Mouse (Mus musculus): Measurements from ENCODE around the gene Igfbp4.

Gene Igfbp4

DNA sequence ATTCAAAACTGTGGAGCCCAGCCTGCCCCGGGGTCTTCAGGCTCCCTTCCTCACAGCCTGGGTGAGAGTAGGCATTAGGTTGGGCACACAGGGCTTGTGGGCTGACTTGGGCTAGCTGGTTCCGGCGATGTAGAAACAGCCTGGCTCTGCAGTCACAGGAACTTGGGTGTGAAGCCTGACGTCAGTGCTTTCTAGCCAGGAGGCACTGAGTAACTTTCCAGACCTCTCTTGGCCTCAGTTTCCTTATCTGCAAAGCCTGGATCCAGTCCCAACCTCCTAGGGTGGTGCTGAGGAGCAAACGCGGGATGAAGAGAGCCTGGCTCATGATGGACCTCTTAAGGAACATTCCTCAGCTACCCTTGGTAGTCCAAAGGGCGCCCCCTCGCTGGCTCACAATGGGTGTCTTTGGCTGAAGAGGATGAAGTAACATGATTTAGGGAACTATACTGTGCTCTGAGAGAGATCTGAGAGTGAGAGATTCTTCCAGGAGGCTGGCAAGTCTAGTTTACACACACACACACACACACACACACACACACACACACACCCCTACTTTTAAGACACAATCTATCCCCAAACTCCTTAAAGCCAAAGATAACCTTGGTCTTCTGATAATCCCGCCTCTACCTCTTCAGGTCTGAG lies 40.0 kb downstream of the Igfbp4 start:
- DNase-seq (ENCODE audit: low read depth, low spot score) = no peak

DNA sequence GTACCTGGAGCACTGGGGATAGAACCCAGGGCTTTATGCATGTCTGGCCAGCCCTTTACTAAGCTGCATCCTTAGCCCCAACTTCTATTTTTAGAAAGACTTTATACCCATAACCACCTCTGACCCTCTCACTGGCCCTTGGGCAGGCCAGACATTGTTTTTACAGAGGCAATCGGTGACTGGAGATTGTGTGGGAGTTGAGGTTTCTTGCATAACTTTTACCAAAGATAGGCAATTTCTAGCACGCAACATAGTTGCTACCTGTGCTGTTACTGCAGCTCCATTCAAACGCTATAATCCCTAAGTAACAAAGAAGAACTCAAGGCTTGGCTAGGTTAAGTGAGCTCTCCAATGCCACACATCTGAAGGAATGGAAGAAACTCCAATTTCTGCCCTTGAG lies 40.5 kb downstream of the Igfbp4 start:
- no peak for DNase-seq (ENCODE audit: low read depth, low spot score)

DNA sequence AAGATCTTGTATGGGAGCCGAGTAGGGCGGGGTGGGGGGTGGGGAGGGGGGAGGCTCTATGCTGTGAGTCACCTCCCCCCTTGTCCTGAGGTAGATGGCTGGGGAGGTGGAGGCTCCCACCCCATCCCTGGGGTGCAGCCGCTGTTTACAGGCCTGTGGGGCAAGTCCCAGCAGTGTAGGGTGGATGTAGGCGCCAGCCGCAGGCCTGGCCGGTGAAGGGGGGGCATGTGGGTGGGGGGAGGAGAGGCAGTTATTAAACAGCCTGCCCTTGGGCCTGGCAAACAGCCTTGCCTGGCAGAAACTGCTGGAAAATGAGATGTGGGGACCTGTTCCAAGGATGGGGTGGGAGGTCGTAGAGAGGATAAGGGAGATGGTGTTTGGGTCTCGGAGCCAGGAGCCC lies 41.1 kb downstream of the Igfbp4 start:
- no peak for DNase-seq (ENCODE audit: low read depth, low spot score)

DNA sequence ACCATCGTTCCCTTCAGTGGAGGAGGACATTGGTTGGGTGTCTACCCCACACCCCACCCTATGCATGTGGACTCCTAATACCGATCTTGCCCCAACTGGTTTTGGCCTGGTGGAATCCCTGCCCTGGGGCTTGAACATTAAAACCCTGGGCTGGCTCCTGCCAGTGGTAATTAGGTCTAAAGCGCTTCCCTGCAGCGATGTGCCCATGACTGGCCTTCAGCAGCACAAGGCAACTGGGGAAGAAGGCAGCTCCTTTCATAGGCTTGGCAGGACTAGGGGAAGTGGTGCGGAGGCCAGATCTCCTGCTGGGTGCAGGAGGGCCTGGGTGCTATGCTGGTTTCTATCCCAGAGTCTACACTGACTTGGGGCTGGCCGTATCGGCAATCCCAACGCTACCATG lies 42.5 kb downstream of the Igfbp4 start:
- no peak for DNase-seq (ENCODE audit: low read depth, low spot score)

DNA sequence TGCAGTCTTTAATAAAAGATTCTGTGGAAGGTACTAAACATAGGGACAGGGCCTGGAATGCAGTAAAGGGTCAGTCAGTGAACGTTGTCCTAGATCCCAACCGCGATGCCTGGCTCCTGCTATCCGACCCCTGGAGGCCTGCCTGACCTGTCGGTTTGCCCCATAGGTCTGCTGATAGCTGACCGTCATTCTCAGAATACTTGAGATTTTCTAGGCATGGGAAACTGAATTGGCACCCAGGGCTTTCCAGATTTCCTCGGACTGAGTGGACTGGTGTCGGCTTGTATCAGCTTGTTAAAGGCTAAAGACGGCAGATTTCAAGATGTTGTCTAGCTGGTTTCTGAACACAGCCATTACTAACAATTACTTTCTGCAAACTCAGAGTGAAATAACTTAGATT lies 43.3 kb downstream of the Igfbp4 start:
- no peak for DNase-seq (ENCODE audit: low read depth, low spot score)

DNA sequence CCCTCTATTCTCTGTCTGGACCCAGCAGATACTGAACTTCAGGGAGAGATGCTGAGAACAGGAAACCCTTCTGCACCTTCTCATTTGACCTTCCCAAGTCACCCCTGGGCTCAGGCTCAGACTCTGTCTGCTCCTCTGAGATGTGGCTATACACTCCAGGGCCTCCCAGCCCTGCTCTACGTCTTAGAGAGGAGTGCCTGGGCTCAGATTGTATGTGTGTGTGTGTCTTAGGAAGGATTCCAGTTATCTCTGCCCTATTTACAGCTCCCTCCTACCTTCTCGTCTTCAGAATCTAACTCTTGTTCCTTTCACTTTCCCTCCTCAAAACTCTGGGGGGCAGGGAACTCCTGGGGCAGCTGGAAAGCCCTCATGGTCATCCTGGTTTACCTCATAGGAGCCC lies 47.4 kb downstream of the Igfbp4 start:
- no peak for DNase-seq (ENCODE audit: low read depth, low spot score)

DNA sequence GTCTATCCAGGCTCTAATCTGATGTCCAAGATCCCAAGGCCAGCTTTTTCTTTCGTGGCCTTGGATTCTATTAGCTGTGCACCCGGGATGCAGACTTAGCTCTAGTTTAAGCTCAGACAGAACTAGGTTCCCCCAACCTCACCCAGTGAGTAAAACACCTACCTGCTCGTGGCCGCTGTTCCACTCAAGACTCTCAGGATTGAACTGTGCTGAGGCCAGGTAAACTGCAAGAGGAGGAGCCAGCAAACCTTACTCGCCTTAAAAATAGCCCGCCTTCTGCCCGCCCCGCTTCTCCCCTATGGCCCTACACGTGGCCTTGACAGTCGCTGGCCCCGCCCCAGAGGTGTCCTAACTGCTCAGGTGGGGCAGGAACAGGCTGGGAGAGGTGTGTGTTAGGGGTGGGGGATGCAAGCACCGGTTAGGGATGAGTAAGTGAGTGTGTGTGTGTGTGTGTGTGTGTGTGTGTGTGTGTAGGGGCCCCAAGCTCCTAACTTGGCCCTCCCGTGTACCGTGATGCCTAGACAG lies 48.1 kb downstream of the Igfbp4 start, which contains the start of gene Tns4:
Tns4 (minus strand) TSS at position 230 of the 525 bp plus-strand sequence.
- DNase-seq (ENCODE audit: low read depth, low spot score) = no peak

DNA sequence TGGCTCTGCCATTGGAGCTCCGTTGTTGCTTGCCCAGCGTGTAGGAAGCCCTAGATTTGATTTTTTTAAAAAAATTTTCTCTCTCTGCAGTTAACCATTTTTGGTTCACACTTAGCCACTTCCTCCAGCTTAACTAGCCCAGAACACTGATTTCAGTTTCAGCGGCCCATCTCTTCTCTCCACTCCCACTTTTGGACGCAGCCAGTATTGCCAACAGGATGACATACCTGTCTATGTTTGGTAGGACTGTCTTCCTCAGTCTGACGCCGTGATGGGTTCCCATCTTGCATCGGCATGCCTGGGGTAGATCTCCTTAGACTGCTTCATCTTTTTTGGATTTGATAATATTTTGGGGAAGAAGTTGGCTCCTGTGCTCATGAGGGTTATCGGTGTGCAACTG lies 49.3 kb downstream of the Igfbp4 start:
- DNase-seq (ENCODE audit: low read depth, low spot score) = no peak

DNA sequence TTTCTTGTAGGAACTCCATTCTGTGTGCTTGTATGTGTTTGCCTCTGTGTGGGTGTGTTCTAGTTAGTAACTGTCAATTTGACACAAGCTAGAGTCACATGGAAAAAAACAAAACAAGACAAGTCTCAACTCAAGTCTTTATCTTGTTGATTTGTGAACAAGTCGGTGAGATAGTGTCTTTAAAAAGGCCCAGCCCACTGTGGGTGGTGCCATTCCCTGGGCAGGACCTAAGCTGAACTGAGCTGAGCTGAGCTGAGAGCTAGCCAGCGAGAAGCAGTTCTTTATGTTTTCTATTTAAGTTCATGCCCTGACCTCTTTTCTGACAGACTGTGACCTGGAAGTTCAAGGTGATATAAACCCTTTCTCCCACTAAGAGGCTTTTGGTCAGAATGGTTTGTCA lies 50.6 kb downstream of the Igfbp4 start:
- DNase-seq (ENCODE audit: low read depth, low spot score) = no peak

DNA sequence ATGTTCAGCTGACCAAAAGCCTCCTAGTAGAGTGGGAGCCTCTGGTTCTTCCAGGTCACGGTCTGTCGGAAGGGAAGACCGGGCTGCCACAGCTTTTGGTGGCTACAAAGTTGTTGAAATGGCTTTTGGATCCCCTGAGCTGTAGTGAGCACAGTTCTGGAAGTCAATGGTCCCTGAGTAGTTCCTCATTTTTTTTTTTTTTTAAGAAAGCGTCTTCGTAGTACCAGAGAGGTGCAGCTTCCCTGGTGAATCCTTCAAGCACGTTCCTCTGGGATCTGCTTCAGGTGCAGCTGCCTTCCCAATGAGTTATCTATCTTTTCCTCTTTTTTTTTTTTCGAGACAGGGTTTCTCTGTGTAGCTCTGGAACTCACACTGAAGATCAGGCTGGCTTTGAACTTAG lies 52.7 kb downstream of the Igfbp4 start:
- DNase-seq (ENCODE audit: low read depth, low spot score) = no peak

DNA sequence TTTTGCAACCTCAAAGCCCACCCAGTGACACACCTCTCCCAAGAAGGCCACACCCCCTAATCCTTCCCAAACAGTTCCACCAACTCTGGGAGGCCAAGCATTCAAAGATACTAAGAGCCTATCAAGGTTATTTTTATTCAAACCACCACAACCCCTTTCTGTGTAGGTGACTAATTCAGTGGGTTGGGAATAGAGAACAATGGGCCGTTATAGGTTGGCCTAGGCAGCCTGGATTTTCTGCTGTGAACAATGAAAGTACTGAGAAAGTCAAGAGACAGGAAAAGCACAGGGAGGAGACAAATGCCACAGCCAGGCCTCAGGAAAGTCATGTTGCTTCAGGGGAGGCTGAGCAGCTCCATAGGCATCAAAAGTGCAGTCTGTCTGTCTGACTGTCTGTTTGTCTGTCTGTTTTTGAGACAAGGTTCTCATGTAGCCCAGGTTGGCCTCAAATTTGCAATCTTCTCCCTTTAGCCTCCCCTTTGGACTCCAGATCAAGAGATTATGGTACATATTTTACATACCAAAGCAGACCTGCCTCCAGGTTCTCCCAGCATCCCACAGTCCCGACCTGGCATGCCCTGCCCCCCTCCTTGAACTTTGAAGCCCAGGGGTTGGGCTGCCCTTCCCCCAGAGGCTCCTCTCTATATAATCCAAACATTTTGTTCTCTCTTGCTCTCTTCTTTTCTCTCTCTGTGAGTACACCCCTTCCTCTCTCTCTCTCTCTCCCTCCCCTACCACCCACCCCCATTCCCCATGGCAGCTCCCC lies 54.0 kb downstream of the Igfbp4 start:
- DNase-seq (ENCODE audit: low read depth, low spot score) = no peak

DNA sequence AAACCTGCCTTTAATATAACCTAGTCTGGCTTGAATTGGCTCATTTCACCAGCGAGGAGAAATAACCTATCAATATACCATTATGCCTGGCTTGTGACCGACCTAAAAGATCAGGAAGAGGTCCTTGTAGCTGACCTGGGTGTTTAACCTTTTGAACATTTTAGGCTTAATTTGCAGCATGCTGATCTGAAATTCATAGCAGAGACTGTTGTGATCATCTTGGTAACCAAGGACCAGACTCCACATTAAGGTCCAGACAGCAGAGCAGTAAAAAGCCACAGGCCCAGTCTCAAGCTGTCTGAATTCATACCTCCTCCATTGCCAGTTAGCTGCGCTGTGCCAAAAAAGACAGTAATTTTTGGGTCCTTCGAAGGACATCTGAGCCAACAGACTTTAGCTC lies 54.7 kb downstream of the Igfbp4 start:
- DNase-seq (ENCODE audit: low read depth, low spot score) = peak; percentile 66

DNA sequence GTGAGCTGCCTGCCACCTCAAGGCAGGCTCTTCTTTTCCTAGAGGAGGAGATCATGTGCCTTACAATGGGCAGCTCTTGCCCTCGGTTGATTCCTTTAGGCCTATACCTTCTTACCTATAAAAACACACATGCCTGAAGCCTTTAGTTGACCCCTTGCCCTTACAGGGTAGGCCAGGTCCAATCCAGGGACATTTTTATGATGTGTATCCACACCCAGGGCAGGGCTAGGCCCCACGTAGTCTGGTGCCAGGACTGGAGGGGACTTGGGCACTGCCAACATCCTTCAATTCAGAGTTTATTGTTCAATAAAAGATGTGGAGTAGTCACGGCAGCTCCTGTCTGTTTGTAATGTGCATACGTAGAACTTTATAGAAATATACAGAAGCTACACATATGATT lies 55.4 kb downstream of the Igfbp4 start:
- no peak for DNase-seq (ENCODE audit: low read depth, low spot score)

DNA sequence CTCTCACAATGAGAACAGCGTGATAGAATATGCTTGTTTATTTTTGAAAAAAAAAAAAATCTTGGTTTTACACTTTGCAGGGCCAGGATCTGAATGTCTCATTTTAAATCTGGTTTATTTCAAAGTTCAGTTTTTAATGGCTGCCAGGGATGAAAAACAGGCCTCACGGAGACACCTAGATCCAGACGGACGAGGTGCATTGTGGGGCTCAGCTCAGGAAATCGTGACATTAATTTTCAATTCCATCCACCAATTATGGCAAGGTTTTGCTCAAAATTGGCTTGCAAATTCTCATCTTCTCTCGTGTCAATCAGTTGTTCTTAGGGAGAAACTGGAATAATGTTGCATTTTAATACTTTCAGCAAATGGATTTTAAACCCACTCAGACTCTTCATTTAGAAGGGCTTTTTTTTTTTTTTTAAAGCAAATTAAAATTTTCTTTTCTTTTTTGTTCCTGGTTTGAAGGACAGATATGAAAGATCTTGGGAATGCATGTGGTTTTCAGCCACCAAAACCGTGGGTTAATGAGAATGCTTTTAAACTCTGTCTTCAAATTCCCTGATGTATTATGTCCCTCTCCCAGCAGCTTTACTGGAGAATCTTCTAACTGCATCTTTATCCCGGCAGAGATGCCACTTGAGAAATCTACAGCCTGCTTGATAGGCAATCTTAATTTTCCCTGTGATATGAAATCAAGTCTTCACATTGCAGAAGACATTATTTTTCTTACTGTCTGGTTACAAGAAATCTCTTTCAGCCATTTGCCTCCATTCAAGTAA lies 56.1 kb downstream of the Igfbp4 start:
- peak; percentile 79 for DNase-seq (ENCODE audit: low read depth, low spot score)

DNA sequence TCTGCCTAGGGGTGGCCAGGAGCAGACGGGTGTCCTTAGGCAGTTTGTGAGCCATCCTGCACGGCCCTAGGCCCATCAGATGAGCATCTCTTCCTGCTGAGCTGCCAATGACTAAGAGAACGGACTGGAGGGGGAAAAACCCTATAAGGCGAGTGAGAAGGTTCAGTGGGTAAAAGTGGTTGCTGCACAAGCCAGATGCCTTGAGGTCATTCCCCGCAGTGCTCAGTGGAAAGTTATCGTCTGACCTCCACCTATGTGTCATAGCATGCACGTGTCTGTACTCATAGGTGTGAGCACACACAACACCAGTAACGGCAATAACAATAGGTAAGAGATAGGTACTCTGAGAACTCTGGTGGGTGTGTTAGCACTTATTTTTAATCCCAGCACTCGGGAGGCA lies 57.9 kb downstream of the Igfbp4 start:
- DNase-seq (ENCODE audit: low read depth, low spot score) = no peak

DNA sequence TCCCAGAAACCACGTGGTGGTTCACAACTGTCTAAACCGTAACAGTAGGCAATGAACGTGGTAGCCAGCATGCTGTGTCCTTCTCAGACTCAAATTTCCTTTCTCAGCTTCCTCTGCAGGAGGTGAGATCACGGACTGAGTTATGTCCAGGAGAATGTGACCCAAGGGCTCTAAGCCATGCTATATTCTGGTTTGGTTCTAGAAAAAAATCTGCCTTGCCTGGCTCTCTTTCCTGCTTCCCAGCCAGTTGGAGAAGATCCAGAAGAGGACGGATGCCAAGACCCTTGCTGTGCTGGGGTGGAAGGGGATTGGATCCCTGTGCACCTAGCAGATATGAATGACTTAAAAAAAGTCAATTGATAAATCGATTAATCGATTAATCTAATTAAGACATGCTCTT lies 58.5 kb downstream of the Igfbp4 start:
- no peak for DNase-seq (ENCODE audit: low read depth, low spot score)

DNA sequence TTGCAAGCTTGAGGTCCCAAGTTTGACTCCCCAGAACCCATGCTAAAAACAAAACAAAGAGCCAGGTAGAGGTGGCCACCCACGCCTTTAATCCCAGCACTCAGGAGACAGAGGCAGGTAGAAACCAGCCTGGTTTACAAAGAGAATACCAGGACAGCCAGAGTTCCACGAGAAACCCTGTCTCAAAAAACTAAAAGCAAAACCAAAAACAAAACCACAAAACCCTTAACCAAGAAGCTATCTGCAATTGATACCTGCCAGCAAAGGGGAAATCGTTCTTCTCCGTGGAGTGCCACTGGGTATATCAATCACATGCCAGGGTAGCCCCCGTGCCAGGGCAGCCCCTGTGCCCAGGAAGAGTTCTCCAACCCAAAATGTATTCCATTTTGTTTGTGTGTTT lies 59.2 kb downstream of the Igfbp4 start:
- DNase-seq (ENCODE audit: low read depth, low spot score) = no peak

DNA sequence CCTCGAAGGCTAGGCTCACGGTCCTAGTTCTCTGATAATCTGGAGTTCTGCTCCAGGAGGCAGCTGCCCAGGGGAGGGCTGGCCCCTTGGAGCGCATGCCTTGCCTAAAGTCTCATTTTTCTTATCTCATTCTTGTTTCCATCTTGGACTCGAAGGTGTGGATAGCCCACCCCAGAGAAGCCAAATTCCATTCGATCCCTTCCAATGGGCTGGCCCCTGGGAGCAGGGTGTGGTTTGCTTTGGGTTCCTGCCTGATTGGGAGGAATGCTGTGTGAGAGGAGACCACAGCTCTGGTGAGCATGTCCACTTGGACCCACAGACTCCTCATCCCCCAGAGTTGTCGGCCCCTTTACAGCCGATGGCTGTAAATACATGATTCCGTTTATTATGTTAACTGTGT lies 60.6 kb downstream of the Igfbp4 start:
- no peak for DNase-seq (ENCODE audit: low read depth, low spot score)

DNA sequence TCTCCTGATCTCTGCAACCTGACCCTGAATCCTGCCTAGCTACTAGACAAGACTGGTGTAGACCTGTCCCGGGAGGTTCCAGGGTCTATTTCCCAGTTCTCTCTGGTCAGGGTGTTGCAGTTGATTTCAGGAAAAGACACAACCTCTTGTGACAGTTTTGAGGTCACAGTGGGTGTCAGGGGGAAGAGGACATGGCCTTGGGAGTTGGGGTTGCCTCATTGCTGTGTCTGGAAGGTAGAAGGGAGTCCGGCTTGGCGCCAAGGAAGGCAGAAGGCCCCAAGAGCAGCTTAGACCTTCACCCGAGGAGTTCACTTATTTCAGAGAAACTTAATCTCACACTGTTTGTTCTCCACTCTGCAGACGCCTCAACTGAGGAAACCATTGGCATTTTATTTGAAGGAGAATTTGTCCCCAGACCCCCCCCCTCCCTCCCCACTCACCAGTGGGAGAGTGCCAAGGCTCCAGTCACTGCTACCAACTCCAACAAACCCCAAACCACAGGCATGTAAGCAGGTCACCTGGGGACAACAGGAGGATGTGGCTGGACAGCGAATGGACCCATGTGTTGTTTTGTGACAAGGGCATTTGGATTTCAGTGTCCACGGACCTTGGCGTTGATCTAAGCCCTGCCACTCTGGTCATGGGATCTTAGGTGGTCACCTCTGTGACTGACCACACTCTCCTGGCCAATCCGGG lies 61.7 kb downstream of the Igfbp4 start:
- no peak for DNase-seq (ENCODE audit: low read depth, low spot score)
